Mouse (Mus musculus) testis, postnatal 14 days (tissue): ENCODE measurements at regions not wholly inside any gene's neighbourhood (a gene's known extent, or its start where the extent isn't known, plus 50 kb on each side); places are given as distances from the start of the nearest gene placed in this dataset.

ENCODE experiments used
- DNase-seq: peaks from one replicate; pipeline ENCODE4 v3.0.0; 2021; ENCODE audit warnings: low spot score

DNA sequence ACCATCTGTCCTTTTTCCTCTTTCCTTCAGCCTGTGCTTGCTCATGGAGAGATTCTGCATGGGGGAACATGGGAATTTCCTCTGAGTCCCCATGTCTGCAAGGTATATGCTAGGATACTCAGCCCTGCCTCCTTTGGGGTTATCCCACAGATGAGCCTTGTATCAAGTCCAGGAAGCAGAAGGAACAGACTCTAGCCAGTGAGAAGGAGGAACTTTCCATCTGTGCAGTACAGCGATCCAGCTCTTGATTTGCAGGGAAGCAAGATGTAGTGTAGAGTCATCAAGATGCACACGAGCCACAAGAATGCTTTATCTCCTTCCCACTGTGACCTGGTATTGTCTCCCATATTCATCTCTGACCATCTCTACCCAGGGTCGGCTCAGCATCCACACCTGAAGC lies 84.5 kb downstream of the Gadd45g start:
- no peak for DNase-seq

DNA sequence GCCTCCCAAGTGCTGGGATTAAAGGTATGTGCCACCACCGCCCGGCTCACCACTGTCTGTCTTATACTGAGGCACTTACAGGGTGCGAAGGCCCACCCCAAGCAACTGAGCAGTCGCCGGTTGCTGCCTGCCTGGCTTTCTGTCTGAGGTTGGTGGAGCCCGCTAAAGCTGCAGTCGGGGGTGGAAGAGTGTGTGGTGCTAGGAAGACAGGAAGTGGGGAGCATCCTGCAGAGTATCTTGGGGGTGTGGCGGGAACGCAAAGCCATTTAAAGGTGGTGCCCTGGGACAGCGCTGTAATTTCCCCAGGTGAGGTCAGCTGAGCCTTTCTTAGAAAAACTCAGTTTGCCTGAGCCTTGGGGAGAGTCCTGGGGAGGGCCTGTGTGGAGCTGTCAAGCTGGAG lies 89.3 kb downstream of the Gadd45g start:
- no peak for DNase-seq

GRCm38 (mm10) chr13:51936441-51936840 lies 90.0 kb downstream of the Gadd45g start:
- no peak for DNase-seq

- DNase-seq, result no peak
Observed at GRCm38 (mm10) chr13:51937898-51938297, 91.4 kb downstream of the Gadd45g start.

DNA sequence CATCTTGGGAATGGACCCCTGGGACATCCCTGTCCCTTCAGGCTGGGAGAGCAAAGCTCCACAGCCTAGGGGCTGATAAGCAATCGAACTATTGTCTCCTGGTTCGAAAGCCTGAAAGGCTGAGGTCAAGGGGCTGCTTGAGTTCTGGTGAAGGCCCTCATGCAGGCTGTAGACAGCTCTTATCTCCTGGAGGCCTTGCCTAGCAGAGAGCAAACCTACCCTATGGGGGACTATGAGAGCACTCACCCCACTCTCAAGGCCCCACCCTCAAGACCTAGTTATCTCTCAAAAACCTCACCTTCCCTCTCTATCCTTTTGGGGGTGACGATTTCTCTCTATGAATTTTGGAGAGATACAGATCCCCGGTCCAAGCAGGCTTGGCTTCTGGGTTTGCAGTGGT lies 92.8 kb downstream of the Gadd45g start:
- no peak for DNase-seq

DNA sequence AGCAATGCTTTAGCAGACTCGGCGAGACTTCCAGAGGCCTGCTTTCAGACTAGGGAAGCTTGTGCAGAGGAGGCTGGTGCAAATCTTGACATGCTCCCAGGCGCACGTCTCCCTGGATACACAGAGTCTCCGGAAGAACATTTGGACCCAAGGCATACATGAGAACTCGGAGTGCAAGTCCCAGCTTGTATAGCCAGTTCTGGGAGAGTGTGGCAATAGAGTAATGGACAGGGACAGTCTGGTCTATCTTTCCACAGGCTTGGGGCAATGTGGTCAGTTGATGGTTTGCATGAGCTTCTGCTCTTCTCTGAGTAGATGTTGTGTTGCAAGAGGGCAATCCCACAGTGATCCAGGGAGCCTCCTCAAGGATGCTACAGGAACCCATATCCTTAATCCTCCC lies 93.2 kb downstream of the Gadd45g start:
- no peak for DNase-seq

DNA sequence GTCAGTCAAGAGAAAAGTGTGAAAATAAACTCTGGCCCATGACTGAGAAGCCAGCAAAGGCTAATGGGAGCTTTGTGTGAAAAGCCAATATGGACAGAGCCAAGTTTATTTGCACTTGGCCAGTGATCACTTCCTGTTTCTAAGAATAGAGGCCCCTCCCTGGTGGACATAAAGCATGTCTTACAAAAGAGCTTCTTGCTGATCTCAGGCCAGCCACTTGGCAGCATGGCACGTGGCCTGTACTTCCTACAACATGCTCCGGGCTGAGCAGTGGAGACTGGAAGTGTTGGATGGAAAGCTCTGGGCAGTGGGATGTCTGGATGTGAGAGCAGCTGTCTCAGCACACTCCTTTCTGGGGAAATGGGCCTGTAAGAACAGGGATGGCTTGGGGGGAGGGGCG lies 99.7 kb downstream of the Gadd45g start:
- DNase-seq, result peak; percentile 15

GRCm38 (mm10) chr13:51948896-51949295 lies 102.4 kb downstream of the Gadd45g start:
- no peak for DNase-seq

- DNase-seq, result no peak
Observed at GRCm38 (mm10) chr13:51951506-51952038, 105.1 kb downstream of the Gadd45g start.

DNA sequence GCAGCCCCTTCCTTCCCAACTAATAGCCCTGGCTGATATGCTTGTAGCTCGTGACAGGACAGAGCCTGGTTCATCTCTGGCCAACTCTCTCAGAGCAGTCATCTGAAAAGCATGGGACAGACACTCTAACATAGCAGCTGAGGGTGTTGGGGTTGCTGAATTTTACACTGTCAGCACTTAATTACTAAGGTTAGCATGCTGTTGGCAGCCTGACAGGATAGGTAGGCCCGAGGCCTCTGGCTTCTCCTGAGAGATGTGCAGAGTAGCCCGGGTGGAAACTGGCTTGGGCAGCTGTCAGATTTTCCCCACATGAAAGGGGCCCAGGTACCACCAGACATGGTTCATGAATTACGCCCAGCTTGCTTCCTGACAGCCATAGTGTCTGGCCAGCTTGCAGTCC lies 106.6 kb downstream of the Gadd45g start:
- DNase-seq, result no peak

- peak; percentile 13 for DNase-seq
Observed at GRCm38 (mm10) chr13:51953569-51953968, 107.1 kb downstream of the Gadd45g start.

DNA sequence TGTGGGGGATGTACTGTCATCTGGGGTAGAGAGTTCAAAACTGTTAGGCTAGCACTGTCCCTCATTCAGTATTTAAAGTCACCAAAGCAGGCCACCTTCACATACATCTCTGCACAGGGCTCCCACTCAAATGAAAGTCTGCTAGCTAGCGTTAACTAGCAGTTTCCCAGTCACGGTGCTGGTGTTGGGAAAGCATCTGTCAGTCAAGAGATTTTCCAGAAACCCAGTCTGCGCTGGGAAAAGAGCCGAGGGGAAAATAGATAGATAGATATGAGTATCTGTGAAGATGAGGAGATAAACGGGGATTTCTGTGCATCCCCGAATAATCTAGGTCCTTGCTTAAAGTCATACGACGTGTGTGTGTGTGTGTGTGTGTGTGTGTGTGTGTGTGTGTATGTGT lies 110.6 kb downstream of the Gadd45g start:
- DNase-seq, result no peak

DNA sequence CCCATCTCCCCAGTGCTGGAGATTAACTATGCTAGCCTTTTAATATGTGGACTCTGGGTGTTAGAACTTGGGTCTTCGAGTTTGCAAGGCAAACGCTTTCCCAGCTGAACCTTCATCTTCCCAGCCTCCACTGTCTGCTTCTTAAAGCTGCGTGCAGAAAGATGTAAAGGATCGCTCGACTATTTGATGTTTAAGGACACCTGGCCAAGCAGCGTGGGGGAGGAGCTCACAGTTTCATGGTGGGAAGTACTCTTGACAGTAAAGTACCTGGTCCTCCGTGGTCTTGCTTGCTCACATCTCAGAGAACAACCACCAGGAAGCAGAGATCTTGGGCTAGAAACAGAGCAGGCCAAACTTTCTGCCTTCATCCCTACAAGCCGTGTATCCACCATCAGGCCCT lies 113.1 kb downstream of the Gadd45g start:
- DNase-seq, result no peak

DNA sequence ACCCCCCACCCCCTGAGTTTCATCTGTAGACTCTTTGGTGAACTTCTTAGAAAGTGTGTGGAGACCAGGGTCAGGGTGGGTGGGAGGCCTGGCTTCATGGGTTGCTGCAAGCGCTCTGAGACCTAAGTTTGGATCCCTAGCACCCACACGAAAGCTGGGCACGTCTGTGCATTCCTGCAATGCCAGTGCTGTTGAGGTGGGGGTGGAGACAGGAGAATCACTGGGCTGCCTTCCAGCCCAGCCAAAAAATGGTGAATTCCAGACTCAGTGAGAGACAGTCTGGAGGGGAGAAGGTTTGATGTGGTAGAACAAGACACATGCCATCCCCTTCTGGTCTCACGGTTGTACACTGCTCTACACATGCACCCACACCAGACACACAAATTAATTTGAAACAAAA lies 113.8 kb downstream of the Gadd45g start:
- DNase-seq, result no peak

GRCm38 (mm10) chr13:51962191-51962611 lies 115.7 kb downstream of the Gadd45g start:
- DNase-seq, result no peak

DNA sequence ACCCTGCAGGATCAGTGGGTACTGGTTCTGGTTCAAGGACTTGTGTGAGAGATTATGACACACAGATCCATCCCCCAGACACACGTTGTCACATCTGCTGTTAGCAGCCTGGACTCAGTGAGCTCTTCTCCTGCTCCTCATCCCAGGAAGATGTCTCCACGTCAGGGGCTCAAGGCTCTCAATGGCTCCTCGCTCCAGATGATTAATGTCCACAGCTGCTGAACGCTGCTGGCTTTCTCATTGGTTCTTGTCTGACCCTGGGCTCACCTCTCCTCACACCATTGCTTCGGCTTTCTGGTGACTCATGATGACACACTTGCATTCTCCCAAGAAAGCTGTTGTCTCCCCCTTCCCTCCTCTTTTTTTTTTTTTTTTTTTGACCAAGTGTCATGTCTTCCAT lies 116.2 kb downstream of the Gadd45g start:
- no peak for DNase-seq

DNA sequence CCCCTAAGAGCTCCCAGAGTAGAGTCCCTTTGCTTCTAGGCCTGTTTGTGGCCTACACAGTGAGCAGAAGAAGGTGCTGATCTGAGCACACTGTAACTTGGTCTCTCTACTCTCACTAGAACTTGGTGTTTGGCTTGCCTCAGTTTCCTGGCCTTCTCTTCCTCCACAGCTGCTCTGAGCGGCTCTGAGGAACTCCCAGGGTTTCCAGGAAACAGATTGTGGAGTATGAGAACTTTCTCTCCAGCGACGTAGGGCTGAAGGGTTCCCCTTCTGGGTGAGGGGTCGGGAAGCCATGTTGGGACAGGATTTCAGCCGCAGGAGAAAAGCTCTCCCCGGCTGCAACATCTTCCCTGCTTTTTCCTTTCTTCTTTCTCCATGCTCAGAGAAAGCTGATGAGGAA lies 117.5 kb downstream of the Gadd45g start:
- DNase-seq, result no peak

DNA sequence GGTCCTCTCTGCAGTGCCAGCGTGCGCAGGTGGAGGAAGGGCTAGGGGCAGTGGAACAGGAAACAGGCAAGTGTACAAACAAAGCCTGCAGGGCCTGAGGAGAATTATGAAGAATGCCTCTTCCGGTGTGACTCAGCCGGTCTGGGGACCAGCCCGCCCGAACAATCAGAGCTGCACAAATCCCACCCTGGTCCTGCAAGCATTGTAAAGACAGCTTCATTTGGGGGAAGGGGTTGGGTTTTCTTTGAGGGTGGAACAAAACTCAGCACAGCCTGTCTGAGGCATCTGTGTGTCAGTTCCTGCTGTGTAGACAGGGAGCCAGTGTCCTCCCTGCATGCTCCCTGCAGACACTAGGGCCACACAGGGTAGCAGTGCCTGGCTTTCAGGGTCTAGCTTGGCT lies 117.9 kb downstream of the Gadd45g start:
- DNase-seq, result no peak

GRCm38 (mm10) chr13:51964921-51965320 lies 118.4 kb downstream of the Gadd45g start:
- DNase-seq, result no peak

DNA sequence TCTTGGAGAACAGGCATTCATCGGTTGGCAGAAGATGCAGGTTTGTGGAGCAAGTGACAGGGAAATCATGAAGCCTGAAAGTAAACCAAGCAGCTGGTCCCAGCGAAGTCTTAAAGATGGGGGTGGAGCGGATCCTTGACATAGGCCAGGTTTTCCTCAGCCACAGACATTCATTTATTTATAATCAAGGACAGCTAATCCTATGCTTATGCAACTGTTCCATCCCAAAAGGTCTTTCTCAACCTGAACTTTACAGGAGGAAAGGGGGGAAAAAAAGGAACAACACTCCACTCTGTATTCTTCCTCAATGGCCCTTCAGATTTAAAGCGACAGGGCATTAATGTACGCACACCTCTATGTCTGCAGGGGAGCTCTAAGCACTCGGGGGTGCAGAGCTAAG lies 121.6 kb downstream of the Gadd45g start:
- DNase-seq, result no peak

DNA sequence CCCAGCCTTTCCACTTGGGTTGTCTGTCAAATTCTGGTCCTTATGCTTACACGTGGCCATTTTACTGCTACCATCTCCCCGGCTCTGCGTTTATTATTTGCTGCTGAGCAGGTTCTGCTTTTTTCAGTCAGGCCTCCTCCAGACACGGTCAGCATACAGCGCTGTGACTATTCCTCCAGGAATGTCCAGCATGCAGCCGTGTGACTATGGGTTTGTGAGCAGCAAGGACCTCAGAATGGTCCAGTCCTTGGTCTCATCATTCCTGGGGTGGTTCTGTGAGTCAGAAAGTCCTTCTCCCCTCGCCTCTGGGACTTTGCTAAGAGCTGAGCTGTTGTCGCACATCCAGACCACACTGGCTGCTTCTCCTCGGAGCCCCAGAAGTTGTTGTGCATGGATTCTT lies 122.3 kb downstream of the Gadd45g start:
- no peak for DNase-seq

DNA sequence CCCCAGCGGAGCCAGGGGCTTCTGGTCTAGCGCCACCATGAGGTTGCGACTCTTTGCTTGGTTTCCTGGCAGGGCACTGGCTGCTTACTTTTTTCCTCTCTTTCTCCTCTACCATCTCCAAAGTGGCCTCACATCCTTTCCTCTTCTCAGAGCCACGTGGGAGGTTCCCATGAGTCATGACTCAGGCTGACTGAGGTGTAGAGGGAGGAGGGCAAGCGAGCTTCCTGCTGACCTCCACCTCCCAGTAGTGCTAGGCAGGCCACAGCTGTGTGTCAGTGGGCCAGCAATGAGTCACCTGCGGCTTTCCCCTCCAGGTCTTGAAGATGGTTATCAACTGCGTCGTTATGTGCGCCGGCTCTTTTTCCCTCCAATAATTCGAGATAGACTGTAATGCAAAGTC lies 123.6 kb downstream of the Gadd45g start:
- no peak for DNase-seq

DNA sequence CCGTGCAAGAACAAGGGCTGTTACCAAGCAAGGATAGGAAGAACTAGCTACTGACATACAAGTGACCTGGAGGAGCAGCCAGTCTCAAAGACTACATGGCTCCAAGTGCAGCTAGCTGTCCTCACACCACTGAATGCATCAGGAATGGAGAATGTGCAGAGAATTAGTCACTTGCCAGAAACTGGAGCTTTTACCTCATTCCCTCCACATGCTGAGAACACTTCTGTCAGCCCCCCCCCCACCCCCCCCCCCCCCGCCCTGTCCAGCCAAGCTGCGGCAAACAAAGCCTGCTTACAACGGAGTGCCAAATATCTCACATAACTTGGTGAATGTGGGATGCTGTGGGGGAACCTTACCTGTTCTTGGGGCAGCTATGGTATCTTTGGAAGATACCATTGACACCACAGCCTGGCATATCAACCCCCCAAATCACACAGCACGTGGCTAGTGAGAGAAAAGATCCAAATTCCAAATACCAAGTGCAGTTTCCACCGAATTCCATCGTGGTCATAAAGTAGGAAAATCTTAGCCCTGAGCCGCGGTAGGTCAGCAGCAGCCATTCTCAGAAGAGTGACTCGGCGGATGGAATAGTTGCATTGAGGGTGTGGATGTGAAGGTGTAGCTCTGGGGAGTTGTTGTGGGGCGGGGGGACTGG lies 126.3 kb downstream of the Gadd45g start:
- no peak for DNase-seq

DNA sequence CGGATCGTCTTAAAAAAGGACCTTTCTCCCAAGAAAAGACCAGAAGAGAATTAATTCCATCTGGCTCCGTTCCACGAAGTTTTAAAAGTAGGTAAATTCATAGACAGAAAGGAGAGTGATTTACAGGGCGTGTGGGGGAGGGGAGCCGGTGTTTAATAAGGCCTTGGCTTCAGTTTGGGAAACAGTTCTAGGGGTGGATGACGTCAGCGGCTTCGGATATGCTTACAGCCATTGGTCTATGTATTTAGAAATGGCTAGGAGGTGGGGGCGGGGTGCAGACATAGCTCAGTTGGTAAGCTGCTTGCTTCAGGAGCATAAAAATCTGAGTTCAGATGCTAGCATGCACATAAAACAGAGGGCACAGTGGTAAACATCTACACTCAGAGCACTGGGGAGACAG lies 127.0 kb downstream of the Gadd45g start:
- no peak for DNase-seq
